Mouse (Mus musculus): Measurements from ENCODE around the gene A3galt2. TPM values are rescaled to one million over a fixed set of nuclear protein-coding genes. Genes with fewer than 3 reads are reported as not detected.

Gene A3galt2
- polyA plus RNA-seq, 1 experiment from 2014 or later, result 0.35 TPM

DNA sequence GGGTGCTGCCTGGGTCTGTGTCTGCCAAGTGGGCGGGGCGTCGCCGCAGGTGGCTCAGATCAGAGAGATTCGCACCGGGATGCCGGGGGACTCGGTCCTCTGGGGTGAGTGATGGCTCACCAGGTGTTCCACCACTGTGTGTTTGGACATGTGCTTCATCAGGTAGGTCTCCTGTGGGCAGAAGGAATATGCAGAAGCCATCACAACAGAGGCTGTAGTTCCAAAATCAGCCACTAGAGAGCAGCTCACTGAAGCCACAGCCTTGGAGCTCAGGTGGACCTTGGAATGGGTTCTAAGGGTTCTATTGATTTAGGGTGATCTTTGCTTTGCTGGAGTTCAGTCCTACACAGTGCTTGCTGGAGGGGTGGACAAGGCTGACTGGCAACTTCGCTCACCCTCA, 19.3 kb downstream of the A3galt2 start:
- no peak overlapping the region for H3K4me2 ChIP-seq (ENCODE audit: low read length)
- WGBS, result 92% methylated on average over 9 of the region's 9 CpGs
- no peak overlapping the region for H3K27ac ChIP-seq (ENCODE audit: low read depth)
- peaks cover 73% of the 10 kb centered on the region for H3K36me3 ChIP-seq (ENCODE audit: control insufficient read depth, insufficient read depth, low read length)
- H3K27me3 ChIP-seq (replicated peaks; ENCODE audit: control insufficient read depth, insufficient read depth, low read length), result no peaks in the 10 kb centered on the region
- H3K9me3 ChIP-seq (ENCODE audit: control insufficient read depth, low read length), result no peaks in the 10 kb centered on the region
- H3K4me3 ChIP-seq (ENCODE audit: low read depth, low read length), result no peak overlapping the region
- no peak overlapping the region for H3K9ac ChIP-seq (ENCODE audit: low read length)
- DNase-seq (ENCODE audit: low spot score) (no peak), ATAC-seq (replicated peaks; ENCODE audit: low FRiP score, low TSS enrichment, low read depth) (no peak)
- no peaks in the 10 kb centered on the region for H3K4me1 ChIP-seq (replicated peaks; ENCODE audit: control insufficient read depth, insufficient read depth, low read length)

DNA sequence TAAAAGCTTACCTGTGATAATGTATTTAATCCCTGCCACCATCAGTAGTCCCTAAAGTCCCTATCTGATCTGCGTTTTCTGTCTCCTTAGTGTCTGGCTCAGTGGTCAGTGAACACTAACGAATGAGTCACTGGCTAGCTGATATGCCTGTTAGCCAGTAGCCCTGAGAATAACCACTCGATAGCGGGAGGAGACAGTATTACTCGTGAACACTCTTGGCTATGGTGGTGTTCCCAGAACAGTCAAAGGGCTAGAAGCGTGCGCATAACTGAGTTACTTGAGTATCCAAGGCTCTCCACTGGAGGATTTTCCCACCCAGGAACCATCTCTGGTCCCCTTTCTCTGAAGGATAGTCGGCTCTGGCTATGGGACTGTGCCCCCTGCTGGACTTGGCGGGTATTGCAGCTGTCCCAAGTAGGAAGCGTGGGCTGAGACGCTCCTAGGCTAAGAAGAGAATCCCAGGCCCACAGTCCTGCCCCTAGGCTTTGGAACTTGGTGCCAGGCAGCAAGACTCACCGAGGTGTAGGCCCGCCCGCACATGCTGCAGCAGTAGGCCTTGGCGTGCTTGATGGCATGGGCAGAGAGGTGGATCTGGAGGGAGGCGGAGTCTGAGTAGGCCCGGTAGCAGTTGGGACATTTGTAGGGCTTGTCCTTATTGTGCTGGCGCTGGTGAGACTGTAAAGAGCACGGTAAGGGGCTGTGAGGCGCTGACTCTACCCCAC, 21.6 kb downstream of the A3galt2 start:
- H3K36me3 ChIP-seq (ENCODE audit: control insufficient read depth, insufficient read depth, low read length), result peaks cover 95% of the 10 kb centered on the region
- no peaks in the 10 kb centered on the region for H3K9me3 ChIP-seq (ENCODE audit: control insufficient read depth, low read length)
- no peaks in the 10 kb centered on the region for H3K27me3 ChIP-seq (replicated peaks; ENCODE audit: control insufficient read depth, insufficient read depth, low read length)
- ATAC-seq (replicated peaks; ENCODE audit: low FRiP score, low TSS enrichment, low read depth) (0 out of 2 replicates have a peak, but pooled peaks have one; percentile 53), DNase-seq (ENCODE audit: low spot score) (peak; percentile 94)
- H3K4me2 ChIP-seq (ENCODE audit: low read length), result no peak overlapping the region
- H3K27ac ChIP-seq (ENCODE audit: low read depth), result no peak overlapping the region
- 49% methylated on average over 20 of the region's 20 CpGs for WGBS
- no peaks in the 10 kb centered on the region for H3K4me1 ChIP-seq (replicated peaks; ENCODE audit: control insufficient read depth, insufficient read depth, low read length)
- H3K4me3 ChIP-seq (ENCODE audit: low read depth, low read length), result no peak overlapping the region
- no peak overlapping the region for H3K9ac ChIP-seq (ENCODE audit: low read length)

DNA sequence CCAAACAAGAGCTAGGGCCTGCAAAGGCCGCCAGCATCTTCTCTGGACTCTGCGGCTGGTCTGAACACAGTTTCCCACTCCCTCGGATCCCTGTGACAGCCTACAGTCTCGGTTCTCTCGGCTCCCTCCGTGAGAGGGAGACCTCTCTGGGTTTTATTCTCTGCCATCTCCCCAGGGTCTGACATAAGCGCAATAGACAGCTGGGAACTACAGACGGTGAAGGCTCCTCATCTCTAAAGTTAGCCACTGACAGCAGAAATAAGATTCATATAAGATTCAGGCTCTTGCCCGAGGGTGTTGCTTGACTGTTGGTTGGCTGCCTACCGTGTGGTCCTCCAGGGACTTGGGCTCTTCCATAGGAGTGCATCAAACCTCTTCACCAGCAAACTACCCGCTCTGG, 22.4 kb downstream of the A3galt2 start:
- ATAC-seq (replicated peaks; ENCODE audit: low FRiP score, low TSS enrichment, low read depth) (no peak), DNase-seq (ENCODE audit: low spot score) (no peak)
- WGBS, result 81% methylated on average over 11 of the region's 11 CpGs
- Histone ChIP-seq H3K27me3 (replicated peaks; ENCODE audit: control insufficient read depth, insufficient read depth, low read length) (no peaks in the 10 kb centered on the region), H3K4me1 (replicated peaks; ENCODE audit: control insufficient read depth, insufficient read depth, low read length) (0 out of 2 replicates have a peak, but pooled peaks cover 5% of the 10 kb centered on the region), H3K9ac (ENCODE audit: low read length) (no peak overlapping the region), H3K4me3 (ENCODE audit: low read depth, low read length) (no peak overlapping the region), H3K9me3 (ENCODE audit: control insufficient read depth, low read length) (no peaks in the 10 kb centered on the region), H3K36me3 (ENCODE audit: control insufficient read depth, insufficient read depth, low read length) (peaks cover 99% of the 10 kb centered on the region), H3K4me2 (ENCODE audit: low read length) (no peak overlapping the region), H3K27ac (ENCODE audit: low read depth) (no peak overlapping the region)

DNA sequence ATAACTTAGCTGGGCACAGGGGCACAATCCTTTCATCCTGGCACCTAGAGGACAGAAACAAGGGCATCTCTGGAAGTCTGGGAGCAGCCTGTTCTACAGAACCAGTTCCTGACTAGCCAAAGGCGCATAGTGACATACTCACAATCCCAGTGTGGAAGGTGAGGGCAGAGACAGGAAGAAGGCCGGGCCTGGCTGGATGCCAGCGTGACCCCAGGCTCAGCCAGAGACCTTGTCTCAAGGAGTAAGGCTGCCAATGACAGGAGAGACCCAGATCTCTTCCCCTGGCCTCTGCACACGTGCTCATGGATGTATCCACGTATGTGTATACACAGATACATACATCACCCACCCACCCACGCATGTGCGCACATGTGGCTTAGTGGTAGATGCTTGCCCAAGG, 26.9 kb downstream of the A3galt2 start:
- Histone ChIP-seq H3K4me3 (ENCODE audit: low read depth, low read length) (no peak overlapping the region), H3K9ac (ENCODE audit: low read length) (no peak overlapping the region), H3K4me2 (ENCODE audit: low read length) (no peak overlapping the region), H3K27me3 (replicated peaks; ENCODE audit: control insufficient read depth, insufficient read depth, low read length) (no peaks in the 10 kb centered on the region), H3K9me3 (ENCODE audit: control insufficient read depth, low read length) (no peaks in the 10 kb centered on the region), H3K27ac (ENCODE audit: low read depth) (no peak overlapping the region), H3K36me3 (ENCODE audit: control insufficient read depth, insufficient read depth, low read length) (peaks cover 95% of the 10 kb centered on the region), H3K4me1 (replicated peaks; ENCODE audit: control insufficient read depth, insufficient read depth, low read length) (0 out of 2 replicates have a peak, but pooled peaks cover 5% of the 10 kb centered on the region)
- no peak for DNase-seq (ENCODE audit: low spot score)
- WGBS, result 84% methylated on average over 7 of the region's 7 CpGs
- ATAC-seq (replicated peaks; ENCODE audit: low FRiP score, low TSS enrichment, low read depth), result no peak

DNA sequence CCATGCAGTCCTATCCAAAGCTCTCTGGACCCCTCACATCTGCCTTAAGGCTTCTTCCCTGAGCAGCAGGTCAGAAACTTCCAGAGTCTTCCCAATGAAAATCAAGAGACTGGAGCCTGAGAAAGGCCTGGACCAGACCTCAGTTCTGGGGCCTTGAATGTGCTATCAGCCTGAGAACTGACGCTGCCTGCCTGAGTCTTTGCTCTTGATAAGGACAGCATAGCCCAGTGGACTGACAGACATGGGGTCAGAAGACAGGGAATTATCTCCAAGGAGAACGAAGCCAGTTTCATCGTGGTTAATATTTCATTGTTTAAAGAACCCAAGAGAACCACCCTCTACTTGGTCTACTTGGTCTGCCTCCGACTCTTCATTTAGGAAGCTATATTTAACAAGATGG, 27.5 kb downstream of the A3galt2 start:
- Histone ChIP-seq H3K4me2 (ENCODE audit: low read length) (no peak overlapping the region), H3K9me3 (ENCODE audit: control insufficient read depth, low read length) (no peaks in the 10 kb centered on the region), H3K27ac (ENCODE audit: low read depth) (no peak overlapping the region), H3K4me1 (replicated peaks; ENCODE audit: control insufficient read depth, insufficient read depth, low read length) (0 out of 2 replicates have a peak, but pooled peaks cover 5% of the 10 kb centered on the region), H3K4me3 (ENCODE audit: low read depth, low read length) (no peak overlapping the region), H3K36me3 (ENCODE audit: control insufficient read depth, insufficient read depth, low read length) (peaks cover 95% of the 10 kb centered on the region), H3K9ac (ENCODE audit: low read length) (no peak overlapping the region), H3K27me3 (replicated peaks; ENCODE audit: control insufficient read depth, insufficient read depth, low read length) (no peaks in the 10 kb centered on the region)
- ATAC-seq (replicated peaks; ENCODE audit: low FRiP score, low TSS enrichment, low read depth) (no peak), DNase-seq (ENCODE audit: low spot score) (no peak)
- 47% methylated on average over 4 of the region's 4 CpGs for WGBS

DNA sequence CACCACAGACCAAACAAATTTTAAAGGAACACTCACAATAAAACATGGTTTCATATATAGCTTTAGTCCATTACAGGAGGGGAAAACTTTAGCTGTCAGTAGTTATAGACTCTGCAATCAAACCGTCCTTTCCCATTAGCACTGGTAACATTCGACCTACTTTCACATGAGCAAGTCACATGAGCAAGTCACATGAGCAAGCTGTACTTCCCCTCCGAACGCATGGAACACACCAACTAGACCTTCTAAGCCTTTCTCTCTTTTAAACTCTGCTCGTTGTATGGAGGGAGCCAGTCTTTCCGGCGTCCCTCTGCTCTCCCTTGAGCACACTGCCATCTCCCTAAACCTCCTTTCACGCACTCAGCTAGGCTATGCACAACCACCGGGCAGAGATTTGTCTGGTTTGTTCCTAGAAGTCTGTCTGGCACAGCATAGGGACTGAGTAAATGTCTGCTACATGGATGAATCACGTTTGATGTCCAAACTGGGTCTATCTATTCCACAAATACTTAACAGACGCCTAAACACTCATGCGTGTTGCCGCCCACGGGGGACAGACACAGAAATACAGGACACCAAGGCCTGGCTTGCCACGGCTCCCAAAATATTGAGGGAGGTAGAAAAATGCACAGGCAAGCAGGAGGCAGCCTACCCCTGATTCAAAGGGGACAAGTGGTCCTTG, 29.9 kb downstream of the A3galt2 start:
- ATAC-seq (replicated peaks; ENCODE audit: low FRiP score, low TSS enrichment, low read depth) (no peak), DNase-seq (ENCODE audit: low spot score) (no peak)
- WGBS, result 92% methylated on average over 15 of the region's 15 CpGs
- Histone ChIP-seq H3K36me3 (ENCODE audit: control insufficient read depth, insufficient read depth, low read length) (peaks cover 88% of the 10 kb centered on the region), H3K9me3 (ENCODE audit: control insufficient read depth, low read length) (no peaks in the 10 kb centered on the region), H3K4me3 (ENCODE audit: low read depth, low read length) (no peak overlapping the region), H3K27me3 (replicated peaks; ENCODE audit: control insufficient read depth, insufficient read depth, low read length) (no peaks in the 10 kb centered on the region), H3K27ac (ENCODE audit: low read depth) (no peak overlapping the region), H3K9ac (ENCODE audit: low read length) (no peak overlapping the region), H3K4me2 (ENCODE audit: low read length) (no peak overlapping the region), H3K4me1 (replicated peaks; ENCODE audit: control insufficient read depth, insufficient read depth, low read length) (0 out of 2 replicates have a peak, but pooled peaks cover 5% of the 10 kb centered on the region)

DNA sequence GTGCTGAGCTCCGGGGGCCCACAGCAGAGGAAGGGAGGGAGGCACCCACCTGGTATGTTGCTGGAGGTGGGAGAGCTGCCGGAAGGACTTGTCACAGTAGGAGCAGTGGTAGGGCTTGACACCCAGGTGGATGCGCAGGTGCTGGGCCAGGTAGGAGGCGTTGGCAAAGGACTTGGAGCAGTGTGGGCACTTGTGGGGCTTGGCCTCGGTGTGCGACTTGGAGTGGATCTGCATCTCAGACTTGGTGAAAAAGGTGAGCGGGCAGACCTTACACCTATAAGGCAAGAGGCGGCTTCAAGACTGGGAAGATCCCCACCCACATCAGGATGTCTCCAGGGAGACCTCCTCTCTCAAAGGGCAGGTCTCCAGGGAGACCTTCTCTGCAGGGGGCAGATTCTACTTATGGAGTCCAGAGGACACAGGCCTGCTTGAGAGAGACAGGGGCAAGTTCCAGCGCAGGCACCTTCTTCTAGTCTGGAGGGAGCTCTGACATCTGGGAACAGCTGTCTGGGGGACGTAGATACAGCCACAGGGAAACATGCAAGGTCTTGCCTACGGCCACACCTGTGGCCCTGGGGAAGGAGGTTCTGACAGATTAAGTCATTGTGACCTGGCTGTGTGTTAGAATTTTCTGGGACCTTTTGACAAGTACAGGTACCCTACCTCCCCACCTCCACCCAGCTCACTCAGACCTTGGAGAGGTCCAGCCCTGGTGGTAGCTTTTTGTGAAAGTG, 30.9 kb downstream of the A3galt2 start:
- H3K9me3 ChIP-seq (ENCODE audit: control insufficient read depth, low read length), result no peaks in the 10 kb centered on the region
- 91% methylated on average over 11 of the region's 11 CpGs for WGBS
- H3K4me1 ChIP-seq (replicated peaks; ENCODE audit: control insufficient read depth, insufficient read depth, low read length), result peaks cover 8% of the 10 kb centered on the region; the same call in 1 of the 2 replicates
- H3K27ac ChIP-seq (ENCODE audit: low read depth), result no peak overlapping the region
- H3K4me3 ChIP-seq (ENCODE audit: low read depth, low read length), result no peak overlapping the region
- DNase-seq (ENCODE audit: low spot score), result no peak
- no peak overlapping the region for H3K4me2 ChIP-seq (ENCODE audit: low read length)
- H3K27me3 ChIP-seq (replicated peaks; ENCODE audit: control insufficient read depth, insufficient read depth, low read length), result no peaks in the 10 kb centered on the region
- peaks cover 81% of the 10 kb centered on the region for H3K36me3 ChIP-seq (ENCODE audit: control insufficient read depth, insufficient read depth, low read length)
- H3K9ac ChIP-seq (ENCODE audit: low read length), result no peak overlapping the region
- no peak for ATAC-seq (replicated peaks; ENCODE audit: low FRiP score, low TSS enrichment, low read depth)

DNA sequence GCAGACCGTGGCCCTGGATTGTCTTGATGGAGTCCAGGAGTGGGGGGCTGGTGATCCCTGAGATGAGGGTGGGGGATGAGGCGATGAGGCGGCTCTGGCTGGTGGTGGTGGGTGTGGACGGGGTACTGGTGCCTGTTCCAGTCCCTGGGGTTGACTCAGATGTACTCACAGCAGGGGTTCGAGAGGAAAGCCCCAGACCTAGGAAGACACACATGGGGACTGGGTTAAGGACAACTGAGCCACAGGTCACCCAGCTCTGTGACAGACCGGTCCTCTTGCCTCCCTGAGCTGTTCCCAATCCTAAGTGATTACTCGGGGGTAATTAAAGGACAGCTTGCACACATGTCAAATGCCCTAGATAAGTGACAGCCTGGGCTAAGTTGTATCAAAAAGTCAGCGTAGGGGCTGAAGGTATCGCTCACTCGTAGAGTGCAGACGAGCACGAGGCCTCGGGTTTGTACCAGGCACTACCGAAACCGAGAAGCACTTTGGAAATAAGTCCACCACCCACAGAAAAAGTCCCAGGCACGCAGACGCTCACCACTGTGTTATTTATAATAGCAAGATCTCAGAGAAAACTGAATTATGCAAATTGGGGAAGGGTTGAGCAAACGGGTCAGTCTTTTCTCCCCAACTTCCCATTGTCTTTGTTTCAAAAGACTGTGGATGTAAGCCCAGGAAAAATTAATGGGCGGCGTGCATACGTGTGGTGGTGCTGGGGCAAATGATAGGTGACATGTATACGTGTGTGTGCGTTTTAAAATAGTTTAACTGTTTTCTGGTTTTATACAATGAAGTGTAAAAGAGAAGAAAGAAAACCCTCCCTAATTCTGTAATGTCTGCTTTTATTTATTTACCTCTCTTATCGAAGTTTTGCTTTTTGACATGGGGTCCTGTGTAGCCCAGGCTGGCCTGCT, 32.1 kb downstream of the A3galt2 start:
- WGBS, result 87% methylated on average over 24 of the region's 24 CpGs
- no peak for ATAC-seq (replicated peaks; ENCODE audit: low FRiP score, low TSS enrichment, low read depth)
- Histone ChIP-seq H3K9me3 (ENCODE audit: control insufficient read depth, low read length) (no peaks in the 10 kb centered on the region), H3K4me1 (replicated peaks; ENCODE audit: control insufficient read depth, insufficient read depth, low read length) (peaks cover 5% of the 10 kb centered on the region; the same call in 1 of the 2 replicates), H3K27me3 (replicated peaks; ENCODE audit: control insufficient read depth, insufficient read depth, low read length) (no peaks in the 10 kb centered on the region), H3K27ac (ENCODE audit: low read depth) (no peak overlapping the region), H3K4me2 (ENCODE audit: low read length) (no peak overlapping the region), H3K4me3 (ENCODE audit: low read depth, low read length) (no peak overlapping the region), H3K36me3 (ENCODE audit: control insufficient read depth, insufficient read depth, low read length) (peaks cover 74% of the 10 kb centered on the region), H3K9ac (ENCODE audit: low read length) (no peak overlapping the region)
- DNase-seq (ENCODE audit: low spot score), result no peak
